Mouse (Mus musculus) retina, adult 2 months (tissue): Measurements from ENCODE around the gene Fkrp.

Source experiments
- DNase-seq: peaks from one replicate; pipeline ENCODE4 v3.0.0-alpha.2; 2012; ENCODE audit warnings: low read depth, low spot score

Gene Fkrp

DNA sequence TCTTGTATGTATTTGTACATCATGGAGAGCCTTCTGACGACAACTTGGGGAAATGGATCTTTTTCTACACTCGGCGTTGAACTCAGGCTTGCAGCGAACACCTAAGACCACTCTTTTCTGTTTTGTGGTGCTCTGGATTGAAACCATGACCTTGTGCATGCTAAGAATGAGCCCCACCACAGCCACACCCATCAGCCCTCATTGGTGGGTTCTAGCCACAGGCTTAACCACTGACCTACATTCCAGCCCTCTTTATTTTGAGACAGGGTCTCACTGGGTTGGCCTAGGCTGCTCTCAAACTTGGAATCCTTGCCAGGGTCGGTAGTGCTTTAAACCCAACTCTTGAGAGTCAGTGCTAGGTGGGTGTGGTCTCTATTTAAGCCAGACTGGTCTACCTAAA lies 21.6 kb downstream of the Fkrp start:
- DNase-seq, result no peak

DNA sequence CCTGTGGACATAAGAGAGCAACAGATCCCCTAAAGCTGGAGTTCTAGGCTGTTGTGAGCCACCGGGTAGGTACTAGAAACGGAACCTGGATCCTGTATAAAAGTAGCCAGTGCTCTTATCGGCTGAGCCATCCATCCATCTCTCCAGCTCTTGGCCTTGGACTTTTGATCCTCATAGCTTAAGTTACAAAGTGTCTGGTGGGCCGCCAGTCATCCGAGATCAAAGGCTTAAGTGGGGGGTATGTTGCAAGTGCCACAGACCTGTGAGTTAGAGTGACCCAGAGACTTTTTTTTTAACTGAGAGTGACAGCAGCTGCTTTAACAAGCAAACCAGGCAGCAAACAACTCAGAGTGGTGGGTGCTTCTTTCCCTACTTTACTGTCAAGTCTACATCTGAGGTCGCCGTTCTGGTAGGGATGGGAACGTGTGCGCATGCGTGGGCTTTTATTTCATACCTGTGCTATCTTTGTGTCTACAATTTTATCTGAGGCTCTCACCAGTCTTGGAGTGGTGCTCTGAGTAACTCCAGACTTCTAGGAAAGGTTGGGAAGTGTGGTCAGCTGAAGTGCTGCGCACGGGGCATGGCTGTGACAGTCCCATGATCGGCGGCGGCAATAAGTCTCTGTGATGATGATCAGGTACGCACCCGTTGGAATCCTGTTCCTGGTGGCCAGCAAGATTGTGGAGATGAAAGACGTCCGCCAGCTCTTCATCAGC lies 23.4 kb downstream of the Fkrp start:
- no peak for DNase-seq

DNA sequence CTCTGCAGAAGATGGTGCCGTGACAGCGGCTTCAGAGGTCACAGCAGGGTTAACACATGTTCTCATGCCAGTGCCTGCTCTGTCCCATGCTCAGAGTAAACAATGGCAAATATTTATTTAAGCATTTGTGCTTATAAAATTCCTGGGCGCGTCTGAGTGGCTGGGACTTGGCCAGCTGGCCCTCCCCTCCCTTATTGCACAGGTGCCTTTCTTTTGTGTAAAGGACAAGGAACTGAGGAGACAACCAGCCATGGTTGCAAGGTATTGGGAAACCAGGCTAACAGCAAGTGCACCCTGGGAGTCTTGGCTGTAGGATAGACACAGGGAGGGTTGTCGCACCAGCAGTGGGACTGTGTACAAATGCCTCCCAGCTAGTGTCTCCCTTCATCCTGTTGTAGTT lies 24.2 kb downstream of the Fkrp start:
- no peak for DNase-seq

DNA sequence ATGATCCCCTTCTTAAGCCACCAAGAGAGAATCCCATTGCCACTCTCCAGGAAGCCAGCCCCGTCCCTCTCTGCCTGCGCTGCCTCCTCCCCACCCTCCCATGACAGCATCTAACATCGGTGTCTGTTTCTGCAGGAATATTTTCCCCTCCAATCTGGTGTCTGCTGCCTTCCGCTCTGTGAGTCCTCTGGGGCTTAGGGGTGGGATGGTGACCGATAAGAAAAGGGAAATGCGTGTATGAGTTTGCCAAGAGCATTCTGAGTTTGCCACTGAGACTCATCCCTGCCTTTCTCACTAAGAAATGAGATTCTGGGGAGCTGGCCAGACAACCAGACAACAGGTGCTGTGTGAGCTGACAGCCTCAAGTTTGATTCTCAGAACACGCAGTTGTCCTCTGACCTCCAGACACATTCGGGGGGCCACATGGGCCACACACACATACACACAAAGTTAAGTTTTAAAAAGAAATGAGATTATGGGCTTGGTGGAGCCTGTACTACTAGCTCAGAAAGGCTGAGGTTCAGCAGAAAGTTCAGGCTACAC lies 30.9 kb downstream of the Fkrp start:
- no peak for DNase-seq

DNA sequence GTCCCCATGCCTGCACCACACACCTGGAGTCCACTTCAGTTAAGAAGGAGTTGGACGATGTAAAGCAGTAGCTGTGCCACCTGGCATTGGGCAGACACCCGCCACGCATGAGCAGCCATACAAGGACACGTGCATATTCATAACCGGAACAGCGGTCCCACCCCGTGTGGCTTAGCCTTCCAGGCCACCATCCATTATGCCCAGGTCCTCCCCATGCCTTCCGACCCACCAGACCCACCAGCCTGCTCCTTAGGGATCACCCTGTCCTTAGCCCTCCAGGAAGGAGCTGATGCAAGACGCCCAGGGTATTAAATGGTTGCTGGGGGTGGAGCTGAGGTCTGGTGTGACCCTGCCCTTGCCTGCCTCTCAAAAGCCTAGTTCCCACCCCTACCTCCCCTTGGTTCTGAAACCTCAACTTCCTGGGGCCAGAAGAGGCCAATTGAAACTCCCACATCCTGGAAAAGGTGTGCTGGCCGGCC lies 32.0 kb downstream of the Fkrp start:
- DNase-seq, result no peak

DNA sequence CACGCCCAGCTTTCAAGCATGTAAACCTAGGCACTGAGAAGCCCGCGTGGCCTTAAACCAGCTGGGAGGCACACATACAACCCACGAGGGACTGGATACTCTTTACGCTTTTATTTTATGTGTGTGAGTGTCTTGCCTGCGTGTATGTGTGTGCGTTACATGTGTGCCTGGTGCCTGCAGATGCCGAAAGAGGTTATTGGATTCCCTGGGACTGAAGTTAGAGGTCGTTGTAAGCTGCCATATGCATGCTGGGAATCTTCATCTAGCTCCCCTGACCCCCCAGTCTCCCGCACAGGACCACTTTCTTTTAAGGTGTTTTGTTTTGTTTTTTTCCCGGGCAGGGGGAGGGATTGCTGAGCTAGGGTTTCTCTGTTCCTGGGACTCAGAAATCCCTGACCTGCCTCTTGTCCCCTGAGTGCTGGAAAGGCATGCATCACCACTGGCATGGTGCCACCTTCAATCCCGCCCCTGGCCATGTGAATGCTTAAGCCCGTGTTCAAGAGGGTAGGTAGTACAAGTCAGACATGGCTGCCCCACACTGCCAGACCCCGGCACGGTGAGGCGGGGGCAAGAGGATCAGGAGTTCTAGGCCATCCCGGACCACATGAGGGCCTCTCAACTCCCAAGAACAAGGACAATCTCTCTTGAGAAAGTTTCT lies 32.6 kb downstream of the Fkrp start:
- DNase-seq, result no peak

DNA sequence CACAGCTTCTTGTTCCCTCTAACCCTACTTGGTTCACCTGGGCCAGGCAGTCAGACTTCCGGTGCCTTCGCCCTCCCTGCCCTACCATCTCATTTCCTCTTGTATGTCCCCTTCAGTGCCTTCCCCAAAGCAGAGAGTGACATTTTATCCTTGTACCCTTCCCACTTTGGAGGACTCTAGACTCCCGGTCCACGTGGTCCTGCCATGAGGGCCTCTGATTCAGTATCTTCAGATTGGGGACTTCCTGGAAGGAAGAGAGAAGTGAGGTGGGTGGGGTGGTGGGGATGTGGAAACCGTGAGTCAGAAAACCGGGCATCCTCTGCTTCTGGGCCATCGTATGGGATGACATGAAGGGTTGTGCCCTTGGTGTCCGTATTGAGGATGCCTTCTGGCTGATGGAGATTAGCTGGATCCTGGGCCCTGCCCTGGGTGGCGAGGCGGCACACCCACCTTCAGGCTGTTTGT lies 33.3 kb downstream of the Fkrp start:
- no peak for DNase-seq

DNA sequence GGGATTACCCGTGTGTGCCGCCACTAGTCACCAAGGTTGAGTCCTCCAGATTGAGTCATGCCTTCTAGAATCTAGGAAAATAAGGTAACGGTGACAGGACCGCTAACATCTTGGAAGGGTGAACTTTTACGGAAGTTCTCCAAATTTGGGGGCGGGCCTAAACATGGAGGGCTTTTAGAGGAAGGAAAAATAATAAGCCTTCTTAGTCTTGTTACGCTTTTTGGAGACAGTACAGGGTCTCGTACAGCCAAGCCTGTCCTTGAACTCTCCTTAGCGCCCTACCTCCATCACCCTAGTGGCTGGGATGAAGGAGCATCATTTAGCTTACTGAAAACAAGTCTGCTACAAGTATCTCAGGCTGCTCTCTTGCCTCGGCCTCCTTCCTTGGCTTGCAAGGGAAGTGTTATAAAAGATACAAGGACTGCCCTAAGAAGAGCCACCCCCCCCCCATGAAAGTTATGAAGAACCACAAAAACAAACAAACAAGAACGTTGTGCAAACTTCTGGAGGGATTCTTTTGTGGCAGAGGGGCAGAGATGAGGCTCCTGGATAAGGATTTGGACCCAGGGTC lies 33.9 kb downstream of the Fkrp start:
- no peak for DNase-seq

DNA sequence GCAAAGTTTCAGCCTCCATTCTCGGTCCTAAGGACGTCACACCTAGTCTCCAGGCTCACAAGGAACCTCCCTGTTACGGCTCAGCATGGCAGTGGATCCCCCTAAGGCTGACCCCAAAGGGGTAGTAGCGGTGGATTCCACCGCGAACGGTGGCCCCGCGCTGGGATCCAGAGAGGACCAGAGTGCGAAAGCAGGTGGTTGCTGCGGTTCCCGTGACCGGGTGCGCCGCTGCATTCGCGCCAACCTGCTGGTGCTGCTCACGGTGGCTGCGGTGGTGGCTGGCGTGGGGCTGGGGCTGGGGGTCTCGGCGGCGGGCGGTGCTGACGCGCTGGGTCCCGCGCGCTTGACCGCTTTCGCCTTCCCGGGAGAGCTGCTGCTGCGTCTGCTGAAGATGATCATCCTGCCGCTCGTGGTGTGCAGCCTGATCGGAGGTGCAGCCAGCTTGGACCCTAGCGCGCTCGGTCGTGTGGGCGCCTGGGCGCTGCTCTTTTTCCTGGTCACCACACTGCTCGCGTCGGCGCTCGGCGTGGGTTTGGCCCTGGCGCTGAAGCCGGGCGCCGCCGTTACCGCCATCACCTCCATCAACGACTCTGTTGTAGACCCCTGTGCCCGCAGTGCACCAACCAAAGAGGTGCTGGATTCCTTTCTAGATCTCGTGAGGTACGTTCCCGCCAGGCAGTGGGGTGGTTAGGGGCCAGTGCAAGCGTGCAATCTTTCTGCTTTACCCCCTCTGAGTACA lies 34.5 kb downstream of the Fkrp start:
- DNase-seq, result no peak

DNA sequence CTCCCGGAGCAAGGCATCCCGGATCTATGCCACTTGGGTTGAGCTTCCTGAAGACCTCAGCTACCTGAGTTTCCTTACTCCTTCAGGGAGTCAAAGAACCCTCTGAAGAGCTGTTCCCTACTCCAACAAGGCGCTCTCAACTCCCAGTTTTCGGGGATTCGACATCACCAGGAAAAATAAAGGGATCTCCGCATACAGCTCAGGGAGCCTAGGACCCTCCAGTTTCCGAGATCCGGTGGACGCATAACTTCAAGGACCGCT lies 35.0 kb downstream of the Fkrp start:
- no peak for DNase-seq

DNA sequence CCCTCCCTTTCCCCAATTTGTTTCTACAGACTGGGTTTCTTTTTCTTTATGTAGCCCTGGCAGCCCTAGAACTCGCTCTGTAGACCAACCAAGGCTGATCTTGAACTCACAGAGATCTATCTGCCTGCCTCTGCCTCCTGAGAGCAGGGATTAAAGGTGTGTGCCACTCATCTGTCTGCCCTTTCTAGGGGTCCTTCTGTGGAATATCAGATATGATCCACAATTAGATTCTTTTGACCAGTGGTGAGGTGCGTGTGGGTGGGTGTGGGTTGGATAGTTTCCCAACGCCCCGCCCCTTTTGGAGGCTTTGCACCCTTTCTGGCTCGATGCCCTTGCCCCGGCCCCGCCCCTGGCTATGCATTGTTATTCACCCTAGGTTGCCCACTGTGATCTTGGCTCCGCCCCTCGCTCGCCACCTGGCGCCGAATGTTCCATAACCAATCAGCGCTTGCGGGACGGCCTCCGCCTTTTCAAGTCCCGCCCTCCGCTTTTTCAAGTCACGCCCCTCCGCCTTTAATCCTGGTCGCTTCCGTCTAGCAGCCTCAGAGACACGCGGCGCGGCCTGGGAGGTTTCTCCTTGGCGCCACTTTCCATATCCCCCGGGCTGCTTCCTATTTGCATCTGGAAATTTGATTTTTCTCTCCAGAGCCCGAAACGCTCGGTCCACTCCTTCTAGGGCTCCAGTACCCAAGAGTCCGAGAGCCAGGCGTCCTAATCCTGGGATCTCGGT lies 35.5 kb downstream of the Fkrp start, which contains the start of gene Slc1a5:
Gene Slc1a5 (plus strand): TSS at position 516 of the 730 bp plus-strand sequence.
- DNase-seq, result peak; percentile 80

DNA sequence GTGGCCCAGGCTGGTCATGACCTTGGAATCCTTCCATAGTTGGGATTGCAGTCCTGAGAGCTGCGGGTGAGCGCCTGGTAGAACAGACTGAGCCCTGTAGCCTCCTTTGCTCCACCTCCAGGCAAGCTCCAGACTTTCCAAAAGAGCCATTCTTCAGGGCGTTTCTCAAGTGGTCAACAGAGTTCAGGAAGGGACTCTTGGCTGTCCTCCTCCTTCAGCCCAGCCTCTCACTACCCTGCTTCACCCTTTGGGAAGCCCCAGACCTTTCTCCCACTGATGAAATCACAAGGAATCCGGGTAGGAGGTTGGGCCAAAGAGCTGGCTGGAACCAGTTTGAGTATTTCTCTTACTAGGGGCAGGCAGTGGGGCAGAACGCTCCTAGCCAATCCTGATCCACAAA lies 36.5 kb downstream of the Fkrp start:
- DNase-seq, result no peak

DNA sequence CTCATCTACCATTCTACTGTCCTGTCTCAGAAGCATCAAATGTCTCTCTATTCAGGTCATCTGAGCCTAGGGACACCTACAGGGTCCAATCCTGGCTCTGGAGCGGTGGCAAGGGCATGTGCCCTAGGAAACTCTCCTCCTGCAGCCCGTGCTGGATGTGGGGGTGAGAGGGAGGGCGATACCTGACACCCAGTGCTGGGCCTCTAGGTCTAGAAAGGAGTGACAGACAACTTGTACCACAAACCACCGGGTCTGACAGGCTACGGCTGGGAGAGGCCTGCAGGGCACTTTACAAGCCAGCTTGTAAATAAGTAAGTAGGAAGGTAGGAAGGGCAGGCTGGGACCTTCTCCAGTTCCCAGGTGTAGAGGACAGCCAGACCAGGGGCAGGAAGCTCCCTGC lies 40.6 kb downstream of the Fkrp start:
- no peak for DNase-seq

DNA sequence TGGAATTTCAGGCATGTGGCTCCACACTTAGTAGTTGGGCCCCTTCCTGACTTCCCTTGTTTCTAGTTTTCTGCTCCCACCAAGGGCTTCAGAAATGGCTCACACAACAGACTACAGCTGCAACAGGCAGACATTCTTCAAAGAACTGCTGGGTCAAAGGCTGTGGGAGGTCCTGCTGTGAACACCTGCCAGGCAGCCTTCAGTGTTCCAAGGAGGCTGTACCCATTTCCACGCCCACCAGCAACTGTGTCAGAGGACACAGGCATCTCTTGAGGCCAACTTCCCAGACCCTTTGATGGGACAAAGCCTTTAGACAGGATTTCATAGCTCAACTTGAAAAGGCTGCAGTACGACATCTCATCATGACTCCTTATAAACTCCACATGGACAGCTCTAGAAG lies 50.1 kb downstream of the Fkrp start:
- no peak for DNase-seq

DNA sequence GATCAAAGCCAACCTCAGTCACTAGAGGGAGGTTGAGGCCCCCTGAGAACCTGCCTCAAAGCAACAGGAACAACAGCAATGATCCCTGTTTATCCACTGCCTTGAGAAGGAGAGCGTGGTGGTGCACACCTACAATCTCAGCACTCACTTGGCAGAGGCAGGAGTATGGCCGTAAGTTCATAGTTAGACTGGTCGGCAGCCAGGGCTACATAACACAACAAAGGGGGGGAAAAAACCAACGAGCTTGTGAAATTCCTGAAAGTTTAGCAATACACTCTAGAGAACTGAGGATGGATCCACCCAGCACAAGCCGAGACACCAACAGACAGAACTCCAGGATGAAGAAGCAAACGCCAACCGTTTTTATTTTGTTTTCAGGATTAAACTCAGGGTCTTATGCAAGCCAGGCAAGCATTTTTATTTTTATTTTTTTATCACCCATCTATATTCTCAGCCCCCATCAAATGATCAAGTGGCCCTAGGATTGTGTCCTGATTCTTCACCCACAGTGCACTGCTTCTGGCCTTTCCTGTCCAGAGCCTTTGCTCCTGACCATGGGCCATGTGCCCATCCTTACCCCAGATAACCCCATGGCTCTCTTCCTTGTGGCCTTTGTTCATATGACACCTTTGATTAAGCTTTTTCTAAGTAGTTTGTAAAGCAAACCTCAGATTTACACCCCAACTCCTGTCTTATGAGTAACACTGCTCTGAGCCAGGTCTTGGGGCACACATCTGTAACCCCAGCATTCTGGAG lies 52.9 kb downstream of the Fkrp start:
- no peak for DNase-seq

DNA sequence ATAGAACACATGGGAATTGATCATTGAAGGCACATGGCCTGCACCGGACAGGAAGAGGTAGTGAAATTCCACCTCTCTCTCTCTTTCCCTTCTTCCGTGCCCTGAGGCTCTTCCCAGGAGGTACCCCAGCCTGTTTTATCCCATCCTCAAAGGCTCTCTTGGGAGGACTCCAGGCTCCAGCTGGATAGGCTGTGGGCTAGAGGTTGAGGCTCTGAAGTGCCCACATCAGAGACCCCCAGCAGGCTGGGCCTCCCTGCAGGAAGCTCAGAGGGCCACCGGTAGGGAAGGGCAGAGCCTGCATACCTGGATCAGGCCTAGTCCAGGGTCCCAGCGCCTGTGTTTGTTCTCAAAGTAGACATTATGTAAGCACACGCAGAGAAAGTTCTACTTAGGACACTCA lies 54.9 kb downstream of the Fkrp start:
- no peak for DNase-seq

DNA sequence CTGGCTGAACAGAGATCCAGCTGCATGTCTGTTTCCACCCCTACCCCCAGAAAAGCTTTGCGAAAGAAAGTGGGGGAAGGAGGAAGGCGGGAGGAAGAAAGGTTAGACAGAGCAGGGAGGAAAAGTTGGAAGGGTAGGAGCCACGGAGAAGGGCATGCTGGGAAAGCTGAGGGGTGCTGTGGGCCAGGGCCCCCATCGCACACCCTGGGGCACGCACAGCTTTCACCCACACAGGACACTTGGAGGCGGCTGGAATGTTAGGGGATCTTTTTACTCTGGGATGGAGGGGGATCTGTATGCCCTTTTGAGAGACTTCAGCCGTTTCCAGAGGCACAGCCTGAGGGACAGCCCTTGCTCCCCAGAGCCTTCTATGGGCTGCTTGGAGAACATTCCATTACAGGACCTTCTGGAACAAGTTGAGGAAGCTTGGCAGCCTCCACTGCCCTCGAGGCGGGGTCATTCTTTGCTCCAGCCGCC lies 55.5 kb downstream of the Fkrp start:
- no peak for DNase-seq

DNA sequence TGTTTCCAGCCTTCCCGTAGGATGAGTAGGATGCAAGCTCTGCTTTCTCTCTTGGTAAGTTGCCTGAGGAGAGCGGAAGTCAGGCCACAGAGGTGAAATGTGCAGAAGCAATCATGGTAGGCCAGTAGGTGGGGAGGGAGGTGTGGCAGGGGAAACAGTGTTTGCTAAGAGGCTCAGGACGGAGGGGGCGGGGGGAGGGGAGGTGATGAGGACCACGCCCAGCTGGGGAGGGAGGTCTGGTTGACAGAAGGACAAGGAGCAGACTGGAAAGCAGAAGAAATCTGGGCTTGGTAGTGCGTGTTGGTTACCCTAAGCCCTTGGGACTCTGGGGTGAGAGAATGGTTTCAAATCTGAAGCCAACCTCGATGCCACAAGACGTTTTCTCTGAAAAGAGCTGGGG lies 56.2 kb downstream of the Fkrp start:
- DNase-seq, result no peak
